Mouse (Mus musculus) megakaryocyte, embryonic 14.5 days (primary cell): ENCODE results near the gene 1700029I15Rik.

ENCODE experiments used
- FLI1 ChIP-seq: IDR thresholded peaks from 2 replicates; pipeline ENCODE4 v1.6.1; 2012; ENCODE audit warnings: low read length, inconsistent platforms, mixed read lengths
- GATA1 ChIP-seq: IDR thresholded peaks from 3 replicates; pipeline ENCODE4 v1.6.1; 2012; ENCODE audit warnings: mixed read lengths, low read length, inconsistent platforms, borderline replicate concordance

GRCm38 (mm10) chr2:92405687-92406086, 23.3 kb downstream of the 1700029I15Rik start:
- no peak for TF ChIP-seq GATA1
- TF ChIP-seq FLI1: no peak
